Mouse (Mus musculus): ENCODE measurements at regions not wholly inside any gene's neighbourhood (a gene's known extent, or its start where the extent isn't known, plus 50 kb on each side); places are given as distances from the start of the nearest gene placed in this dataset.

GRCm38 (mm10) chr9:32018020-32018419 lies 97.9 kb upstream of the Arhgap32 start:
- no peak overlapping the region for H3K4me3 ChIP-seq (replicated peaks; ENCODE audit: control insufficient read depth, low read depth, low read length)
- H3K27ac ChIP-seq (ENCODE audit: control insufficient read depth, insufficient read depth, low read depth, low read length, poor library complexity) = no peak overlapping the region
- TF ChIP-seq CTCF (IDR thresholded peaks at IDR 0.05; ENCODE audit: control insufficient read depth, insufficient read depth, low read length) (no peak), POLR2A (IDR thresholded peaks at IDR 0.05; ENCODE audit: borderline replicate concordance, control insufficient read depth, low read depth, low read length) (no peak)
- no peaks in the 10 kb centered on the region for H3K4me1 ChIP-seq (ENCODE audit: control insufficient read depth, insufficient read depth, low read length)

- no peak for TF ChIP-seq CTCF (IDR thresholded peaks at IDR 0.05; ENCODE audit: control insufficient read depth, insufficient read depth, low read length)
- TF ChIP-seq POLR2A (IDR thresholded peaks at IDR 0.05; ENCODE audit: borderline replicate concordance, control insufficient read depth, low read depth, low read length) = no peak
- 50% methylated on average over 5 of the region's 5 CpGs for WGBS
- Histone ChIP-seq H3K27ac (ENCODE audit: control insufficient read depth, insufficient read depth, low read depth, low read length, poor library complexity) (no peak overlapping the region), H3K4me3 (replicated peaks; ENCODE audit: control insufficient read depth, low read depth, low read length) (no peak overlapping the region), H3K4me1 (ENCODE audit: control insufficient read depth, insufficient read depth, low read length) (no peaks in the 10 kb centered on the region)
Measured at GRCm38 (mm10) chr9:32019786-32020185, 96.2 kb upstream of the Arhgap32 start.

GRCm38 (mm10) chr9:32020942-32021731 lies 94.8 kb upstream of the Arhgap32 start:
- Histone ChIP-seq H3K4me1 (ENCODE audit: control insufficient read depth, insufficient read depth, low read length) (no peaks in the 10 kb centered on the region), H3K27ac (ENCODE audit: control insufficient read depth, insufficient read depth, low read depth, low read length, poor library complexity) (no peak overlapping the region), H3K4me3 (replicated peaks; ENCODE audit: control insufficient read depth, low read depth, low read length) (no peak overlapping the region)
- no peak for TF ChIP-seq CTCF (IDR thresholded peaks at IDR 0.05; ENCODE audit: control insufficient read depth, insufficient read depth, low read length)
- TF ChIP-seq POLR2A (IDR thresholded peaks at IDR 0.05; ENCODE audit: borderline replicate concordance, control insufficient read depth, low read depth, low read length) = no peak
- 72% methylated on average over 13 of the region's 13 CpGs for WGBS

GRCm38 (mm10) chr9:32021755-32022154 lies 94.2 kb upstream of the Arhgap32 start:
- 50% methylated on average over 3 of the region's 3 CpGs for WGBS
- H3K4me3 ChIP-seq (replicated peaks; ENCODE audit: control insufficient read depth, low read depth, low read length) = no peak overlapping the region
- no peaks in the 10 kb centered on the region for H3K4me1 ChIP-seq (ENCODE audit: control insufficient read depth, insufficient read depth, low read length)
- H3K27ac ChIP-seq (ENCODE audit: control insufficient read depth, insufficient read depth, low read depth, low read length, poor library complexity) = no peak overlapping the region
- TF ChIP-seq POLR2A (IDR thresholded peaks at IDR 0.05; ENCODE audit: borderline replicate concordance, control insufficient read depth, low read depth, low read length) (no peak), CTCF (IDR thresholded peaks at IDR 0.05; ENCODE audit: control insufficient read depth, insufficient read depth, low read length) (no peak)

GRCm38 (mm10) chr9:32022996-32023395 lies 92.9 kb upstream of the Arhgap32 start:
- Histone ChIP-seq H3K27ac (ENCODE audit: control insufficient read depth, insufficient read depth, low read depth, low read length, poor library complexity) (no peak overlapping the region), H3K4me1 (ENCODE audit: control insufficient read depth, insufficient read depth, low read length) (no peaks in the 10 kb centered on the region), H3K4me3 (replicated peaks; ENCODE audit: control insufficient read depth, low read depth, low read length) (no peak overlapping the region)
- TF ChIP-seq POLR2A (IDR thresholded peaks at IDR 0.05; ENCODE audit: borderline replicate concordance, control insufficient read depth, low read depth, low read length) (no peak), CTCF (IDR thresholded peaks at IDR 0.05; ENCODE audit: control insufficient read depth, insufficient read depth, low read length) (no peak)
- WGBS = 86% methylated on average over 10 of the region's 10 CpGs

- WGBS = 74% methylated on average over 5 of the region's 5 CpGs
- Histone ChIP-seq H3K27ac (ENCODE audit: control insufficient read depth, insufficient read depth, low read depth, low read length, poor library complexity) (no peak overlapping the region), H3K4me1 (ENCODE audit: control insufficient read depth, insufficient read depth, low read length) (no peaks in the 10 kb centered on the region), H3K4me3 (replicated peaks; ENCODE audit: control insufficient read depth, low read depth, low read length) (no peak overlapping the region)
- TF ChIP-seq CTCF (IDR thresholded peaks at IDR 0.05; ENCODE audit: control insufficient read depth, insufficient read depth, low read length) (no peak), POLR2A (IDR thresholded peaks at IDR 0.05; ENCODE audit: borderline replicate concordance, control insufficient read depth, low read depth, low read length) (no peak)
Measured at GRCm38 (mm10) chr9:32024767-32025166, 91.2 kb upstream of the Arhgap32 start.

- no peak for TF ChIP-seq POLR2A (IDR thresholded peaks at IDR 0.05; ENCODE audit: borderline replicate concordance, control insufficient read depth, low read depth, low read length)
- no peak for TF ChIP-seq CTCF (IDR thresholded peaks at IDR 0.05; ENCODE audit: control insufficient read depth, insufficient read depth, low read length)
- 64% methylated on average over 8 of the region's 8 CpGs for WGBS
- H3K4me1 ChIP-seq (ENCODE audit: control insufficient read depth, insufficient read depth, low read length) = no peaks in the 10 kb centered on the region
- no peak overlapping the region for H3K27ac ChIP-seq (ENCODE audit: control insufficient read depth, insufficient read depth, low read depth, low read length, poor library complexity)
- H3K4me3 ChIP-seq (replicated peaks; ENCODE audit: control insufficient read depth, low read depth, low read length) = no peak overlapping the region
Measured at GRCm38 (mm10) chr9:32027962-32028361, 88.0 kb upstream of the Arhgap32 start.

GRCm38 (mm10) chr9:32029001-32029400 lies 86.9 kb upstream of the Arhgap32 start:
- no peak for TF ChIP-seq CTCF (IDR thresholded peaks at IDR 0.05; ENCODE audit: control insufficient read depth, insufficient read depth, low read length)
- TF ChIP-seq POLR2A (IDR thresholded peaks at IDR 0.05; ENCODE audit: borderline replicate concordance, control insufficient read depth, low read depth, low read length) = no peak
- H3K4me3 ChIP-seq (replicated peaks; ENCODE audit: control insufficient read depth, low read depth, low read length) = no peak overlapping the region
- H3K4me1 ChIP-seq (ENCODE audit: control insufficient read depth, insufficient read depth, low read length) = no peaks in the 10 kb centered on the region
- H3K27ac ChIP-seq (ENCODE audit: control insufficient read depth, insufficient read depth, low read depth, low read length, poor library complexity) = no peak overlapping the region
- WGBS = 73% methylated on average over 1 of the region's 1 CpGs

Data from bone marrow, adult 2 months (tissue).